Mouse (Mus musculus): ENCODE results near the gene 1110051M20Rik. TPM values are rescaled to one million over a fixed set of nuclear protein-coding genes. Genes with fewer than 3 reads are reported as not detected.

1110051M20Rik gene
- polyA plus RNA-seq, 1 experiment from 2014 or later = 98.6 TPM

DNA sequence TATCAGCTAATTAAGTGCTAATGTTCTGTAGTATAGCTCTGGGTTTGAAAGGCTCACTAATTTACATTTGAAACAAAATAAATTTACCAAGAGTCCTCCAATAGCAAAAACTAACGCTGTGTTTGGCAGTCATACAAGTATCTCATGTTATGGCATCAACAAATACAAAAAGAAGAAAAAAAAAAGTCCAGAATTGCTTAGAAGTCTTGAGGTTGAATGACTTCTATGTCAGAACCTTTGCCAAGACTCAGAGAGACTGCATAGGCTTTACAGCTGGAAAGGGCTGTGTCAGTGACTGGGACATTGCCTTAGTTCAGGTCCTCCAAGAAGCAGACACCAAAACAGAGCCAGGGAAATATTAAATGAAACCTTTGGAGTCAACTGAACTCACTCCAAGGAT, 4.6 kb downstream of the 1110051M20Rik start:
- H3K4me2 ChIP-seq (ENCODE audit: low read depth) = no peak overlapping the region
- no peaks in the 10 kb centered on the region for H3K36me3 ChIP-seq (ENCODE audit: control insufficient read depth, insufficient read depth, low read length)
- H3K4me1 ChIP-seq (ENCODE audit: control insufficient read depth, insufficient read depth, low read length) = no peaks in the 10 kb centered on the region
- H3K27ac ChIP-seq (ENCODE audit: low read depth, low read length) = no peak overlapping the region
- no peaks in the 10 kb centered on the region for H3K27me3 ChIP-seq (ENCODE audit: control insufficient read depth, insufficient read depth, low read length)
- H3K9me3 ChIP-seq (ENCODE audit: control insufficient read depth, low read length) = no peaks in the 10 kb centered on the region
- WGBS = 93% methylated on average over 1 of the region's 1 CpGs
- H3K9ac ChIP-seq (ENCODE audit: low read length) = no peak overlapping the region
- DNase-seq (ENCODE audit: low spot score) (no peak), ATAC-seq (ENCODE audit: insufficient read depth, low FRiP score, low TSS enrichment) (no peak)
- H3K4me3 ChIP-seq (ENCODE audit: low read depth, low read length) = no peak overlapping the region

DNA sequence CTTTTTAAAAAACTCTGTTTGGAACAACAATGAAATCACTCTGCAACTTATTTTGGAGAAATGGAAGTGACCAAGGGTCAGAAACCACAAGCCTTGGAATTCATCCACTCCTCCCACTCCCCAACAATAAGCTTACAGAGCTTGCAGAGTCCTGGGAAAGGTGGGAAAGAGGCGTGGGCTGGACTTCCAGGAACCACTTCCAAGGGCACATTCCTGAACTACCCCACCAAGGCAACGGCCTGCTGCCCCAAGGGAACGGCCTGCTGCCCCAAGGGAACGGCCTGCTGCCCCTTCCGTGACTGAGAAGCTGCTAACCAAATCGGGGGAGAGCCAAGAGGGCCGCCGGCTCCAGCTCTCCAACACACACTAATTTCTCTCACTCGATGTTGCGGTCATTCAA, 5.2 kb downstream of the 1110051M20Rik start:
- 83% methylated on average over 10 of the region's 10 CpGs for WGBS

DNA sequence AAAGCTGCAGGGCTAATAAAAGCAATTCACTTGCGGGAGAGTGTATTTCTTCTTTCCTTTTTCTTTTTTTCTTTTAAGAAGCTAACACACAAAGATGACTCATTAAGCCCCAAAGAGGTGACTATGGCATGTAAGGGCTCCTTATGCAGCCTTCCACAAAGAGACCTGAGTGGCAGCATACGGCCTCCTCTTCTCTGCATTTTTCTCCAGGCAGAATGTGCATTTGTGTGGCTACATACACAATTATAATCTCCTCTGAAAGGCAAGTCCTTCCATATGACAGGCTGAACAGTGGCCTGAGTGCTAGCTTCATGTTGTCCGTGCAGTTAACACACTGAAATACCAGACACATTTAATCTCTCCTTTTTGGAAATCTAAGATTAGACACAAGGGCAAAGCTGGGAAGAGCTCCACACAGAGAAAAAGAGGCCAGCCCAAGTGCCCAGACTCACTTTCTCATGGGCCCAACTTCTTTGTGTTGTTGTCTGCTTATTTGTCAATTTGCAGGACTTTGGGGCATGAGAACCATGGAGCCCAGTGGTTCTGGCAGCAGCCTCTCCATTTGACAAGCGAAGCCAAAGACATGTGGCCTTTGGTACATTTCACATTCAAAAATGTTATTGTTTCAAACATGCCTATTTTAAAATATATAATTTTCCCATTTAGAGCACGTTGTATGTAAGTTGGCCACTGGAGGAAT, 7.2 kb downstream of the 1110051M20Rik start:
- DNase-seq (ENCODE audit: low spot score) (no peak), ATAC-seq (ENCODE audit: insufficient read depth, low FRiP score, low TSS enrichment) (no peak)
- Histone ChIP-seq H3K9ac (ENCODE audit: low read length) (no peak overlapping the region), H3K4me1 (ENCODE audit: control insufficient read depth, insufficient read depth, low read length) (no peaks in the 10 kb centered on the region), H3K4me3 (ENCODE audit: low read depth, low read length) (no peak overlapping the region), H3K4me2 (ENCODE audit: low read depth) (no peak overlapping the region), H3K9me3 (ENCODE audit: control insufficient read depth, low read length) (no peaks in the 10 kb centered on the region), H3K27me3 (ENCODE audit: control insufficient read depth, insufficient read depth, low read length) (no peaks in the 10 kb centered on the region), H3K27ac (ENCODE audit: low read depth, low read length) (no peak overlapping the region), H3K36me3 (ENCODE audit: control insufficient read depth, insufficient read depth, low read length) (no peaks in the 10 kb centered on the region)
- WGBS = 80% methylated on average over 5 of the region's 5 CpGs

More for the DNA sequence above, 5.2 kb downstream of the 1110051M20Rik start:
- H3K4me1 ChIP-seq (ENCODE audit: control insufficient read depth, insufficient read depth, low read length) = no peaks in the 10 kb centered on the region
- H3K4me2 ChIP-seq (ENCODE audit: low read depth) = no peak overlapping the region
- no peaks in the 10 kb centered on the region for H3K27me3 ChIP-seq (ENCODE audit: control insufficient read depth, insufficient read depth, low read length)
- H3K9ac ChIP-seq (ENCODE audit: low read length) = no peak overlapping the region
- H3K36me3 ChIP-seq (ENCODE audit: control insufficient read depth, insufficient read depth, low read length) = no peaks in the 10 kb centered on the region
- no peak for DNase-seq (ENCODE audit: low spot score)
- ATAC-seq (ENCODE audit: insufficient read depth, low FRiP score, low TSS enrichment) = no peak
- no peaks in the 10 kb centered on the region for H3K9me3 ChIP-seq (ENCODE audit: control insufficient read depth, low read length)
- H3K4me3 ChIP-seq (ENCODE audit: low read depth, low read length) = no peak overlapping the region
- no peak overlapping the region for H3K27ac ChIP-seq (ENCODE audit: low read depth, low read length)

GRCm38 (mm10) chr2:91436713-91437112, 7.8 kb downstream of the 1110051M20Rik start:
- no peak for DNase-seq (ENCODE audit: low spot score)
- 81% methylated on average over 8 of the region's 8 CpGs for WGBS
- H3K9me3 ChIP-seq (ENCODE audit: control insufficient read depth, low read length) = no peaks in the 10 kb centered on the region

DNA sequence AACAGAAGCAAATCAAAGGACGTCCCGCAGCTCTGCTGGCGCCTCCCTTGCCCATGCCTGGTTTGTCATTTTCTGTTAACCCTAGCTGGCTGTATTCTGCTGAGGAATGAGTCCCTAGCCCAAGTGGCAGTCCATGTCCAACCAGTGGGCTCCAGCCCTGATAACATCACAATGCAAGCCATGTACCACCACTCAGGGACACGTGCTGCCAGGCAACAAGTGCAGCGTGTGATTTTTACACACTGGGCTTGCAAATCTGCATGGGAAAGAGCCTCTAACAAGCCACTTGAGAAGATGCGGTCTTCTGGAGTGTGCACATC, 13.9 kb downstream of the 1110051M20Rik start:
- no peak overlapping the region for H3K9ac ChIP-seq (ENCODE audit: low read length)
- peaks cover 17% of the 10 kb centered on the region for H3K4me1 ChIP-seq (ENCODE audit: control insufficient read depth, insufficient read depth, low read length)
- no peak overlapping the region; the same call in 1 of the 2 replicates for H3K4me2 ChIP-seq (ENCODE audit: low read depth)
- DNase-seq (ENCODE audit: low spot score) (peak; percentile 52), ATAC-seq (ENCODE audit: insufficient read depth, low FRiP score, low TSS enrichment) (peak; percentile 80)
- H3K9me3 ChIP-seq (ENCODE audit: control insufficient read depth, low read length) = no peaks in the 10 kb centered on the region
- no peaks in the 10 kb centered on the region for H3K27me3 ChIP-seq (ENCODE audit: control insufficient read depth, insufficient read depth, low read length)
- H3K36me3 ChIP-seq (ENCODE audit: control insufficient read depth, insufficient read depth, low read length) = no peaks in the 10 kb centered on the region
- H3K27ac ChIP-seq (ENCODE audit: low read depth, low read length) = peak overlapping the region; percentile 49
- no peak overlapping the region for H3K4me3 ChIP-seq (ENCODE audit: low read depth, low read length)
- 29% methylated on average over 6 of the region's 6 CpGs for WGBS

More at GRCm38 (mm10) chr2:91436713-91437112, 7.8 kb downstream of the 1110051M20Rik start:
- no peaks in the 10 kb centered on the region for H3K27me3 ChIP-seq (ENCODE audit: control insufficient read depth, insufficient read depth, low read length)
- no peak for ATAC-seq (ENCODE audit: insufficient read depth, low FRiP score, low TSS enrichment)
- no peak overlapping the region for H3K4me2 ChIP-seq (ENCODE audit: low read depth)
- H3K4me3 ChIP-seq (ENCODE audit: low read depth, low read length) = no peak overlapping the region
- H3K27ac ChIP-seq (ENCODE audit: low read depth, low read length) = no peak overlapping the region
- H3K9ac ChIP-seq (ENCODE audit: low read length) = no peak overlapping the region
- H3K36me3 ChIP-seq (ENCODE audit: control insufficient read depth, insufficient read depth, low read length) = no peaks in the 10 kb centered on the region
- no peaks in the 10 kb centered on the region for H3K4me1 ChIP-seq (ENCODE audit: control insufficient read depth, insufficient read depth, low read length)

DNA sequence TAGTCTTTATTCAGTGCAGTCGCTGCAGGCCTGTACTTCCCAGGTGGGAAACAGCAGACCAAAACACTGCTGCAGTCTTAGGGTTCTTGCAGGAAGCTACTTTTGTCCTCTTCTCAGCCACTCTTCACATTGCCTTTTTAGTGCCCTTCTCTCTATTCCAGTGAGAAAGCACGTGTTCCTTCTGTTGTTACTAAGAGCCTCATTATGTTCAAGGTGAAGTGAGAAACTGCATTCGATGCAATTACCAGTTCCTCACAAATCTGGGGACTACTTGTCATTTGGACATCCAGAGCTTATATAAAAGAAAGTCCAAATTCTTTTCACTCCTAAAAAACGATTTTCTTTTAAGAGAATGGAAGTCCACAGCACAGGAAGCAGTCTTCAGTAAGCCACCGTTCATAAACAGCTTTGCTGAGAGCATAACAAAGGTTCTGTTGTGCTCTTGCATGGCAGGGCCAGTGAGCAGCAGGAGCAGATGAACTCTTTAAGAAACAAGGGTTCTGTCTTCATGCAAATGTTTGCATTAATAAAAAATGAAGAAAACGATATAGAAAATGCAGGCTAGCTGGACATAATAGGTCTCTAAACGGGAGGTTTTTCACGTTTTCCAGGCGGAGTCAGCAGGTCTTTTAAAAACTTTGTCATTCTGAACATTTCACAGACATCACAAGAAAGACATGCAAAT, 14.4 kb downstream of the 1110051M20Rik start:
- H3K4me1 ChIP-seq (ENCODE audit: control insufficient read depth, insufficient read depth, low read length) = peaks cover 17% of the 10 kb centered on the region
- no peaks in the 10 kb centered on the region for H3K36me3 ChIP-seq (ENCODE audit: control insufficient read depth, insufficient read depth, low read length)
- peak overlapping the region; percentile 22; the same call in 1 of the 2 replicates for H3K4me2 ChIP-seq (ENCODE audit: low read depth)
- WGBS = 23% methylated on average over 9 of the region's 9 CpGs
- H3K27ac ChIP-seq (ENCODE audit: low read depth, low read length) = peak overlapping the region; percentile 49
- H3K9ac ChIP-seq (ENCODE audit: low read length) = no peak overlapping the region
- H3K27me3 ChIP-seq (ENCODE audit: control insufficient read depth, insufficient read depth, low read length) = no peaks in the 10 kb centered on the region
- DNase-seq (ENCODE audit: low spot score) (peak; percentile 31), ATAC-seq (ENCODE audit: insufficient read depth, low FRiP score, low TSS enrichment) (peak; percentile 65; the same call in 1 of the 2 replicates)
- no peak overlapping the region for H3K4me3 ChIP-seq (ENCODE audit: low read depth, low read length)
- no peaks in the 10 kb centered on the region for H3K9me3 ChIP-seq (ENCODE audit: control insufficient read depth, low read length)

- DNase-seq (ENCODE audit: low spot score) (no peak), ATAC-seq (ENCODE audit: insufficient read depth, low FRiP score, low TSS enrichment) (no peak)
- Histone ChIP-seq H3K4me1 (ENCODE audit: control insufficient read depth, insufficient read depth, low read length) (peaks cover 17% of the 10 kb centered on the region), H3K9ac (ENCODE audit: low read length) (no peak overlapping the region), H3K4me3 (ENCODE audit: low read depth, low read length) (no peak overlapping the region), H3K4me2 (ENCODE audit: low read depth) (no peak overlapping the region), H3K36me3 (ENCODE audit: control insufficient read depth, insufficient read depth, low read length) (no peaks in the 10 kb centered on the region), H3K27me3 (ENCODE audit: control insufficient read depth, insufficient read depth, low read length) (no peaks in the 10 kb centered on the region), H3K9me3 (ENCODE audit: control insufficient read depth, low read length) (no peaks in the 10 kb centered on the region), H3K27ac (ENCODE audit: low read depth, low read length) (no peak overlapping the region; the same call in 1 of the 2 replicates)
- 83% methylated on average over 3 of the region's 3 CpGs for WGBS
Measured at GRCm38 (mm10) chr2:91429146-91429545, 15.4 kb downstream of the 1110051M20Rik start.

DNA sequence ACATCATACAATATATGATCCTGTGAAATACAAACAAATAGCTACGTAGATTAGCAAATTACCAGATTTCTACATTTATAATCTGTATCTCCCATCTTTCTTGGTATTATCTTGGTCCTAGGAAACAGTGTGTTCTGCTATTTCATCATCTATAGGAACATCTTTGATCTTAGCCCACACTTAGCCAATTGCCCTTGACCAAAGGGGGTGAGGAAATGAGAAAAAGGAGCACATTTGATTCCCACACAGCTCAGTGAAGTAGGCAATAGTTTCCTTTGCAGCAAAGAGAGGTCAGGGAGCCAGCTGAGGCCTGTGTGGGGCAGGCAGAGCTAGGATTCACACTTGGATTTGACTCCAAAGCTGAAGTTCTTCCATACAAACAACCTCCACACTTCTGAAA, 18.2 kb downstream of the 1110051M20Rik start:
- no peak for DNase-seq (ENCODE audit: low spot score)
- no peak for ATAC-seq (ENCODE audit: insufficient read depth, low FRiP score, low TSS enrichment)
- H3K36me3 ChIP-seq (ENCODE audit: control insufficient read depth, insufficient read depth, low read length) = no peaks in the 10 kb centered on the region
- no peaks in the 10 kb centered on the region for H3K9me3 ChIP-seq (ENCODE audit: control insufficient read depth, low read length)
- no peaks in the 10 kb centered on the region for H3K27me3 ChIP-seq (ENCODE audit: control insufficient read depth, insufficient read depth, low read length)
- H3K4me1 ChIP-seq (ENCODE audit: control insufficient read depth, insufficient read depth, low read length) = peaks cover 16% of the 10 kb centered on the region
- H3K4me2 ChIP-seq (ENCODE audit: low read depth) = no peak overlapping the region
- 90% methylated on average over 1 of the region's 1 CpGs for WGBS
- no peak overlapping the region for H3K27ac ChIP-seq (ENCODE audit: low read depth, low read length)
- no peak overlapping the region for H3K9ac ChIP-seq (ENCODE audit: low read length)
- no peak overlapping the region for H3K4me3 ChIP-seq (ENCODE audit: low read depth, low read length)

All from neural tube, embryonic 11.5 days (tissue).